Mouse (Mus musculus) Patski (cell line): ENCODE measurements around the gene Lrp2bp. TPM values are rescaled to one million over a fixed set of nuclear protein-coding genes. Genes with fewer than 3 reads are reported as not detected.

ENCODE experiments used
- ATAC-seq: fragments of 100-300 bp; one replicate; pipeline ENCODE4 v1.8.0; 2021
- CTCF ChIA-PET: fragments of 350-600 bp; sonication (Branson Sonifier 250); formaldehyde crosslinking; loops from one replicate; lab custom pipeline; 2022; ENCODE audit warnings: inconsistent platforms; lab: Charles Lee
- POLR2A ChIA-PET: fragments of 350-600 bp; sonication (Branson Sonifier 250); formaldehyde crosslinking; loops from one replicate; lab custom pipeline; 2022; ENCODE audit warnings: antibody characterized with exemption, inconsistent platforms; lab: Charles Lee
- DNase-seq: peaks from one replicate; pipeline ENCODE4 v3.0.0-alpha.2; 2011; ENCODE audit warnings: low read depth, low spot score
- H3K27me3 ChIP-seq: fragments of 371-371 bp; one replicate; pipeline ENCODE4 v1.5.1; 2021
- CTCF ChIP-seq: fragments of 100-300 bp; IDR thresholded peaks from one replicate; pipeline ENCODE4 v1.5.1; 2021
- in situ Hi-C: fragments of 300-500 bp; cut with MboI; formaldehyde crosslinking; loops from 3 replicates; pipeline ENCODE4 v1.11.1; 2018; ENCODE audit warnings: low pct_unique_long_range_greater_than_20kb, mixed read lengths
- polyA plus RNA-seq: library from polyadenylated mRNA; unstranded; gene quantifications from one replicate; pipeline ENCODE4 v1.2.3, GENCODE M21; 2021

Lrp2bp gene
- polyA plus RNA-seq, 1 experiment from 2014 or later, result 0.23 TPM

DNA sequence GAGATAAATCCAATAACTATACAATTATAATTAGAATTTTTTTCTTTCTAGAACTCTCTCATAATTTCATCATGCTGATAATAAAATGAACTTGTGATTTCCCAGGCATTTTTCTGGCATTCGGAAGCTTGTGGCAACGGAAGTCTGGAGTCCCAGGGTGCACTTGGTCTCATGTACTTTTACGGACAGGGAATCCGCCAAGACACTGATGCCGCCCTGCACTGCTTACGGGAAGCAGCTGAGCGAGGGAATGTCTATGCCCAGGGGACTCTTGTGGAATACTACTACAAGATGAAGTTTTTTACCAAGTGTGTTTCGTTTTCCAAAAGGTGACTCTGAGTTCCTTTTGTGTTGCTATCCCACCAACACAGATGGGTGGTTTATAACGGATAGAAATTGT, 23.7 kb downstream of the Lrp2bp start:
- ATAC-seq (no peak), DNase-seq (no peak)
- no peaks in the 10 kb centered on the region for H3K27me3 ChIP-seq
- no peak for TF ChIP-seq CTCF
- CTCF ChIA-PET, result interaction anchor here (3.0 kb wide), 1 partner anchor 11 kb away, joined by 11 read pairs; no protein-coding TSS in a partner anchor
- in situ Hi-C loops, result no loop called here
- POLR2A ChIA-PET, result no interaction called here

DNA sequence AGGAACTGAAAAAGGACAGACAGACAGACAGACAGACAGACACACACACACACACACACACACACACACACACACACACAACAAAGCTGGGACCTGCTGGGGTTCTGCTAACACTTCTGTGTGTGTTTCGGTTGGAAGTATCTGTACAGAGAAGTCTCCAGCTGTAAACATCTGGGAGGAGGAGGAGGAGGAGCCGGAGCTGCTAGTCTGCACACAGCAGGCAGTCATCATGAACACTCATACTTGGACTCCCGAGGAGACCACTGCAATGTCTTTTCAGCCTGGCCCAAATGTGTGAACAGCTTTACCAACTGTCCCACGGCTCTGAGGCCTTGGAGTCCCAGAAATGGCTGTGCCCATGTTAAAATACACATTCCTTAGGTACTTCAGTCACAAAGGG, 25.3 kb downstream of the Lrp2bp start:
- in situ Hi-C loops, result no loop called here
- POLR2A ChIA-PET, result no interaction called here
- ATAC-seq (no peak), DNase-seq (no peak)
- TF ChIP-seq CTCF, result no peak
- no peaks in the 10 kb centered on the region for H3K27me3 ChIP-seq
- CTCF ChIA-PET, result interaction anchor here (1.0 to 1.3 kb wide), 2 partner anchors 10 to 12 kb away, joined by 3 to 4 read pairs; no protein-coding TSS in a partner anchor

DNA sequence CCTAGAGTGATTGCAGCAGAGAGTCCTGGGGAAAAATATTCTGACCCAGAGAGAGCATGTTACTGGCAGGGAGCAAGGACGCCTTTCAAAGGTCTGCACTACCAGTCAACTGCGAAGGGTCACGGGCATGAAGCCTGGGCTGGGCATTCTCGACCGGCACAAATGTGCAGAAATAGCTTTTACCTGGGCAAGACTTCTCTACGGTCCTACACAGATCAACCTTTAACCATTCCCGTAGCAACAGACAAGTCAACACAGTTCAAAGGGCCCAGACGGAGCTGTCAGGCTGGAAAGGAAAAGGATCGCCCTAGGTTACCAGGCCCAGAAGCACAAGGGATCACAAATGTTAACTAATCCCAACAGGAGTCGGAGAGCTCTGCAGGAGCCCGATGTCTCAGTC, 37.1 kb downstream of the Lrp2bp start:
- no peak for DNase-seq
- POLR2A ChIA-PET, result interaction anchor here (0.6 kb wide), 1 partner anchor 18 kb away, joined by 3 read pairs; no protein-coding TSS in a partner anchor
- no peak for TF ChIP-seq CTCF
- CTCF ChIA-PET, result no interaction called here
- no peaks in the 10 kb centered on the region for H3K27me3 ChIP-seq
- in situ Hi-C loops, result no loop called here
- no peak for ATAC-seq

DNA sequence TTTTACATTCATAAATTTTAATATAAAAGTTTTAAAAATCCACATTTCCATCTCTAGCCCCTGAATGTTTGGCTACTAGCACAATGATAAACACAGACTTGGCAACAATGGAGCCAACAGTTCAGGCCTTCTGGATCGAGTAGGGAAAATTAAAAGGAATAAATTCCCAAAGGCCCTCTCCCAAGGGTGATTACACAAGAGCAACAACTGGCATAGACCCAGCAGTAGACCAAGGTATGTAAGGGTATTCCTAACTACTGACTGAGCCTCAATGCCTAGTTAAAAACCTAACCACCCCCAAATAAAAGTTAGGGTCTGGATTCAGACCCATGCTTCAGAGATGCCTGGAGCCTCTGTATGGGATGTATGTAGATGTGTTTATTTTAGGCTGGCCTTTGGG, 40.6 kb downstream of the Lrp2bp start:
- DNase-seq (no peak), ATAC-seq (no peak)
- H3K27me3 ChIP-seq, result no peaks in the 10 kb centered on the region
- in situ Hi-C loops, result no loop called here
- no peak for TF ChIP-seq CTCF
- ChIA-PET POLR2A (interaction anchor here (0.5 kb wide), 1 partner anchor 30 kb away, joined by 3 read pairs; no protein-coding TSS in a partner anchor), CTCF (no interaction called here)

DNA sequence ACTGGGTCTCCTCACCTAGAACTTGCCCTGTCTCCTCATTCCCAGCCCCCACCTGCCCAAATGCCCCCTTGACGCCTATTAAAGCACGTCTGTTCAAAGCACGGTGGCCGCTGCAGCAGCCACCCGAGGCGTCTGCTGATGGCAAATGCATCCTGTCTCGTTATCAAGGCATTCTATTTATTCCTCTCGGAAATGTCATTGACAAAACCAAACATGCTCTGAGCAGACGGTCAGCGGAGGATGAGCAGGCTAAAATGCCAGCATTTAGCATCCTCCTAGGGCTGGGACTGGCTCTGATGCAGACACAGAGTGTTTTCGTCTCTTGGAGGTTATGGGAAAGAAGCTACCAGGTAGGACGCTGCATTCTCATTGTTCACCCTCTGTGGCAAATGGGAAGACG, 41.2 kb downstream of the Lrp2bp start:
- in situ Hi-C loops, result no loop called here
- no peak for TF ChIP-seq CTCF
- ATAC-seq (no peak), DNase-seq (no peak)
- H3K27me3 ChIP-seq, result no peaks in the 10 kb centered on the region
- CTCF ChIA-PET, result no interaction called here
- POLR2A ChIA-PET, result no interaction called here

DNA sequence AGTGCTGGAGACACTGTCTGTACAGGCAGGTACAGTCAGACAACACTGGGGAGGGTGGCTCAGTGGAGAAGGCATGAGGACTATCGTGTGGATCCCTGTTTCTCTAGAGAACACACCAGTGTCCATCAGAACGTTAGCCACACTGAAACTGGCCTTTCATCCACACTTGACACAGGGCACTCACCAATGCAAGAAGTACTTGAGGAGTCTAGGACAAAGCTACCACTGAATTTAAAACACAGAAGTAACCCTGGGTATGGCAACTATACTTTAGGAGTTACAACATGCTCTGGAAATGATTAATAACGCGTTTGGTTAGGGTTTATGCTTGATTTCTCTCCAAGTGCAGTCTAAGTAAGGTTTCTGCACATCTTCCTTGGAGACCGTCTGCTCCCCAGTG, 73.7 kb downstream of the Lrp2bp start:
- DNase-seq (no peak), ATAC-seq (no peak)
- H3K27me3 ChIP-seq, result no peaks in the 10 kb centered on the region
- POLR2A ChIA-PET, result no interaction called here
- CTCF ChIA-PET, result interaction anchor here (1.7 kb wide), 1 partner anchor 12 kb away, joined by 4 read pairs; no protein-coding TSS in a partner anchor
- no peak for TF ChIP-seq CTCF
- in situ Hi-C loops, result no loop called here

DNA sequence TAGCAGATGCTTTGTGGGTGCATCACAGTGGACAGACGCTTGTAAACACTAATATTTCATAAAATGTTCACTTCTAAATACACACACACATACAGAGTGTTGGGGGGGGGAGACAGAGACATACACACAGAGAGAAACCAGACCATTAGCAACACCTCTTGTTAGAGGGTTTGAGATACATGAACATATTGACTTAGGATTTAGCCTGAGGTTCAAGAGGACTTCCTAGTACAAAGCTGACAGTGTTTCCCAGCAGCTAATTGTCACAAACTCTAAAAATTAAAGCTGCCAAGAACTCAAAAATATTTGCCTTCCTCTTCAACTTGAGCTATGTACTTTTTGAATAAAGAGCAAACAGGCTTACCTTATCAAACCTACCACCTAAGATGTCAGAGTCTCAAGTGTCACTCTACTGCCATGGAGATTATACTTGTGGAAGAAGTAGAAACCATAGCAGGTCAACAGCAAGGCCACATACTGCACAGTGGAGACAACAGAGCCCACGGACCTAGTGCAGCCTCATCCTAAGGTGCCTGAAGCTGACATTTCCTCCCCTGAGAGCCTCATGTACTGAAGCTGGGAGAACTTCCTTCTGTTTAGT, 74.5 kb downstream of the Lrp2bp start:
- no peak for TF ChIP-seq CTCF
- no peak for ATAC-seq

DNA sequence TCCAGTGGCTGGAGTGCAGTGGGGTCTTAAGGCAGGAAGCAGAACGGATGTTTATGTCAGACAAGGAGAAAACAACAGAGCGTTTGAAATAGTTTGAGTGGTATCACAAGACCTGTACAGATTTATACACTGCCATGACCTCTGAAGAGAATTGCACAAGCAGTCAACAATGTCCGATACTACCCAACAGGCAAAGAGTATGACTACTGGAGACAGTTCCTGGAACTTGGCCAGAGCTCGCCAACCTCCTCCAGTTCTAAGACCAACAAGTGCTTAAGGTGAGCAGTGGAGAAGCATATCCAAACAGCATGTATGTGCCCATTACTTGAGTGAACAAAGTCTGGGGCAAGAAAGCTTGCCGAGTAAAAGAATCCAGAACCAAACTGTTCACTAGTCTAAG, 76.1 kb downstream of the Lrp2bp start:
- in situ Hi-C loops, result no loop called here
- no peaks in the 10 kb centered on the region for H3K27me3 ChIP-seq
- TF ChIP-seq CTCF, result no peak
- DNase-seq (no peak), ATAC-seq (no peak)
- ChIA-PET POLR2A (no interaction called here), CTCF (no interaction called here)

More for the DNA sequence above, 74.5 kb downstream of the Lrp2bp start:
- no peaks in the 10 kb centered on the region for H3K27me3 ChIP-seq
- no peak for DNase-seq
- in situ Hi-C loops, result no loop called here
- CTCF ChIA-PET, result interaction anchor here (1.4 to 1.7 kb wide), 2 partner anchors 12 to 22 kb away, joined by 4 read pairs; no protein-coding TSS in a partner anchor
- POLR2A ChIA-PET, result no interaction called here

DNA sequence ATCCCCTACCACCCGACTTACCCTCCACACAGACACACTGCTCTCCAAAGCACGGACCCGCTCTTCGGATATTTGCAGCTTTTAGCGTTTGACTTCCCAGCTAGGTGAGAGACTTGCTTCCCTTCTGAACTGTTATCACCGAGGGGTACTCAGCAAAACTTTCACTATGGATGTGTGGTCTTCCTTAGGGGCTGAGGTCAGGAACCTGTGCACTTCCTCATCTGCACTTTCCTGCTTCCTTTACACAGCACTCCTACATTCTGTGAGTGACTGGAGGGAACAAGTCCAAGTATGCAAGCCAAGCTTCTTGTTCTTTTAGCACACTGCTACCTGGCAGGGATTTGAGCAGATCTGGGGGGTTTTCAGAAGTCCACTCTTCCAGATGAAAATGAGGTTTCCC, 79.8 kb downstream of the Lrp2bp start:
- no peak for TF ChIP-seq CTCF
- ATAC-seq, result no peak
- in situ Hi-C loops, result no loop called here
- POLR2A ChIA-PET, result no interaction called here
- DNase-seq, result no peak
- H3K27me3 ChIP-seq, result no peaks in the 10 kb centered on the region
- CTCF ChIA-PET, result no interaction called here

Other genes with a start within 250 kb of the Lrp2bp start
- gene Pdlim3, start 113.8 kb upstream of the Lrp2bp start, polyA plus RNA-seq, result not detected
- not detected for gene Ccdc110, start 64.7 kb upstream of the Lrp2bp start, polyA plus RNA-seq
- 8.1 TPM for gene 1700029J07Rik, start 24.1 kb upstream of the Lrp2bp start, polyA plus RNA-seq
- gene Ufsp2, start 23.8 kb upstream of the Lrp2bp start, polyA plus RNA-seq, result 57.3 TPM
- 14.2 TPM for gene Ankrd37, start 6.4 kb downstream of the Lrp2bp start, polyA plus RNA-seq
- gene Cfap97, start 152.5 kb downstream of the Lrp2bp start, polyA plus RNA-seq, result 22.0 TPM
- 38.3 TPM for gene Snx25, start 152.9 kb downstream of the Lrp2bp start, polyA plus RNA-seq
- 650 TPM for gene Slc25a4, start 212.0 kb downstream of the Lrp2bp start, polyA plus RNA-seq